Mouse (Mus musculus): Measurements from ENCODE around the gene Slc17a9. TPM values are rescaled to one million over a fixed set of nuclear protein-coding genes. Genes with fewer than 3 reads are reported as not detected.

Gene Slc17a9
- polyA plus RNA-seq (2012): 0.13 and 0.18 TPM in 2 replicates

GRCm38 (mm10) chr2:180724585-180725413 is at the start of gene Slc17a9:
TSS of gene Slc17a9 (plus strand) at chr2:180725263.
- no peak for TF ChIP-seq GATA1 (IDR thresholded peaks at IDR 0.05; ENCODE audit: low read length)
- no peak for TF ChIP-seq TAL1 (IDR thresholded peaks at IDR 0.05; ENCODE audit: low read length)
- peaks cover 55% of the 10 kb centered on the region for H3K4me1 ChIP-seq (ENCODE audit: control insufficient read depth)

GRCm38 (mm10) chr2:180676706-180677105 is 48.4 kb upstream of the Slc17a9 start:
- peaks cover 91% of the 10 kb centered on the region for H3K36me3 ChIP-seq (ENCODE audit: control insufficient read depth)

More at GRCm38 (mm10) chr2:180724585-180725413, at the start of gene Slc17a9:
- peak within 1 kb of the TSS; percentile 46 for H3K4me3 ChIP-seq (replicated peaks)
- H3K36me3 ChIP-seq (ENCODE audit: control insufficient read depth): peaks cover 54% of the 10 kb centered on the region
- H3K9me3 ChIP-seq (ENCODE audit: control insufficient read depth, low read length): no peaks in the 10 kb centered on the region
- H3K27me3 ChIP-seq (ENCODE audit: control insufficient read depth): no peaks in the 10 kb centered on the region; the same call in 1 of the 2 replicates

GRCm38 (mm10) chr2:180678609-180679140 is 46.4 kb upstream of the Slc17a9 start:
- Histone ChIP-seq H3K9me3 (ENCODE audit: control insufficient read depth, low read length) (no peaks in the 10 kb centered on the region), H3K4me1 (ENCODE audit: control insufficient read depth) (peaks cover 23% of the 10 kb centered on the region), H3K4me3 (replicated peaks) (no peak overlapping the region), H3K27me3 (ENCODE audit: control insufficient read depth) (no peaks in the 10 kb centered on the region), H3K36me3 (ENCODE audit: control insufficient read depth) (peaks cover 91% of the 10 kb centered on the region)
- no peak for TF ChIP-seq TAL1 (IDR thresholded peaks at IDR 0.05; ENCODE audit: low read length)

More at GRCm38 (mm10) chr2:180676706-180677105, 48.4 kb upstream of the Slc17a9 start:
- TF ChIP-seq GATA1 (IDR thresholded peaks at IDR 0.05; ENCODE audit: low read length) (no peak), TAL1 (IDR thresholded peaks at IDR 0.05; ENCODE audit: low read length) (no peak)
- Histone ChIP-seq H3K4me3 (replicated peaks) (no peak overlapping the region), H3K27me3 (ENCODE audit: control insufficient read depth) (no peaks in the 10 kb centered on the region), H3K4me1 (ENCODE audit: control insufficient read depth) (peaks cover 14% of the 10 kb centered on the region), H3K9me3 (ENCODE audit: control insufficient read depth, low read length) (no peaks in the 10 kb centered on the region)

- no peak overlapping the region for H3K4me3 ChIP-seq (replicated peaks)
- no peaks in the 10 kb centered on the region for H3K27me3 ChIP-seq (ENCODE audit: control insufficient read depth)
- TF ChIP-seq GATA1 (IDR thresholded peaks at IDR 0.05; ENCODE audit: low read length) (no peak), TAL1 (IDR thresholded peaks at IDR 0.05; ENCODE audit: low read length) (no peak)
- H3K4me1 ChIP-seq (ENCODE audit: control insufficient read depth): peaks cover 42% of the 10 kb centered on the region
- peaks cover 96% of the 10 kb centered on the region for H3K36me3 ChIP-seq (ENCODE audit: control insufficient read depth)
- no peaks in the 10 kb centered on the region for H3K9me3 ChIP-seq (ENCODE audit: control insufficient read depth, low read length)
These were observed 43.8 kb upstream of the Slc17a9 start for GRCm38 (mm10) chr2:180681225-180681624.

GRCm38 (mm10) chr2:180683524-180683923 is 41.5 kb upstream of the Slc17a9 start:
- peaks cover 42% of the 10 kb centered on the region for H3K4me1 ChIP-seq (ENCODE audit: control insufficient read depth)
- no peaks in the 10 kb centered on the region for H3K27me3 ChIP-seq (ENCODE audit: control insufficient read depth)
- TF ChIP-seq GATA1 (IDR thresholded peaks at IDR 0.05; ENCODE audit: low read length): no peak
- TF ChIP-seq TAL1 (IDR thresholded peaks at IDR 0.05; ENCODE audit: low read length): no peak; the same call in 2 of the 3 replicates
- peaks cover 100% of the 10 kb centered on the region for H3K36me3 ChIP-seq (ENCODE audit: control insufficient read depth)
- H3K4me3 ChIP-seq (replicated peaks): no peak overlapping the region
- H3K9me3 ChIP-seq (ENCODE audit: control insufficient read depth, low read length): no peaks in the 10 kb centered on the region

- no peaks in the 10 kb centered on the region for H3K9me3 ChIP-seq (ENCODE audit: control insufficient read depth, low read length)
- H3K27me3 ChIP-seq (ENCODE audit: control insufficient read depth): no peaks in the 10 kb centered on the region
- H3K36me3 ChIP-seq (ENCODE audit: control insufficient read depth): peaks cover 100% of the 10 kb centered on the region
- H3K4me3 ChIP-seq (replicated peaks): no peak overlapping the region
- TF ChIP-seq GATA1 (IDR thresholded peaks at IDR 0.05; ENCODE audit: low read length) (no peak), TAL1 (IDR thresholded peaks at IDR 0.05; ENCODE audit: low read length) (no peak)
- peaks cover 39% of the 10 kb centered on the region for H3K4me1 ChIP-seq (ENCODE audit: control insufficient read depth)
These were observed 41.0 kb upstream of the Slc17a9 start for GRCm38 (mm10) chr2:180684031-180684430.

- H3K4me3 ChIP-seq (replicated peaks): no peak overlapping the region
- H3K4me1 ChIP-seq (ENCODE audit: control insufficient read depth): peaks cover 23% of the 10 kb centered on the region
- TF ChIP-seq GATA1 (IDR thresholded peaks at IDR 0.05; ENCODE audit: low read length): no peak
- no peak for TF ChIP-seq TAL1 (IDR thresholded peaks at IDR 0.05; ENCODE audit: low read length)
- no peaks in the 10 kb centered on the region for H3K9me3 ChIP-seq (ENCODE audit: control insufficient read depth, low read length)
- H3K27me3 ChIP-seq (ENCODE audit: control insufficient read depth): no peaks in the 10 kb centered on the region
- H3K36me3 ChIP-seq (ENCODE audit: control insufficient read depth): peaks cover 92% of the 10 kb centered on the region
These were observed 35.2 kb upstream of the Slc17a9 start for GRCm38 (mm10) chr2:180689841-180690240.

GRCm38 (mm10) chr2:180692630-180693029 is 32.4 kb upstream of the Slc17a9 start:
- TF ChIP-seq GATA1 (IDR thresholded peaks at IDR 0.05; ENCODE audit: low read length) (no peak), TAL1 (IDR thresholded peaks at IDR 0.05; ENCODE audit: low read length) (no peak)
- no peaks in the 10 kb centered on the region for H3K9me3 ChIP-seq (ENCODE audit: control insufficient read depth, low read length)
- H3K4me1 ChIP-seq (ENCODE audit: control insufficient read depth): peaks cover 32% of the 10 kb centered on the region
- H3K36me3 ChIP-seq (ENCODE audit: control insufficient read depth): peaks cover 80% of the 10 kb centered on the region
- no peaks in the 10 kb centered on the region for H3K27me3 ChIP-seq (ENCODE audit: control insufficient read depth)
- H3K4me3 ChIP-seq (replicated peaks): no peak overlapping the region

GRCm38 (mm10) chr2:180695176-180695575 is 29.9 kb upstream of the Slc17a9 start:
- TF ChIP-seq GATA1 (IDR thresholded peaks at IDR 0.05; ENCODE audit: low read length): no peak
- TF ChIP-seq TAL1 (IDR thresholded peaks at IDR 0.05; ENCODE audit: low read length): no peak
- Histone ChIP-seq H3K27me3 (ENCODE audit: control insufficient read depth) (no peaks in the 10 kb centered on the region), H3K4me1 (ENCODE audit: control insufficient read depth) (peaks cover 55% of the 10 kb centered on the region), H3K4me3 (replicated peaks) (no peak overlapping the region), H3K9me3 (ENCODE audit: control insufficient read depth, low read length) (no peaks in the 10 kb centered on the region), H3K36me3 (ENCODE audit: control insufficient read depth) (peaks cover 75% of the 10 kb centered on the region)
